Mouse (Mus musculus): ENCODE results near the gene Arid3c.

- no peak for TF ChIP-seq GATA1 (IDR thresholded peaks at IDR 0.05; ENCODE audit: borderline replicate concordance, low read length)
- TF ChIP-seq FLI1 (IDR thresholded peaks at IDR 0.05; ENCODE audit: low read length): no peak
These were observed 23.9 kb upstream of the Arid3c start, which contains the start of gene Galt for GRCm38 (mm10) chr4:41754797-41755337.
